Mouse (Mus musculus) embryo, embryonic 10.5 days (tissue): Measurements from ENCODE around the gene Snca.

Source experiments
- DNase-seq: peaks from one replicate; pipeline ENCODE4 v3.0.0-alpha.2; 2015; ENCODE audit warnings: low spot score

Snca gene

GRCm38 (mm10) chr6:60829282-60829891 lies at the start of gene Snca:
Gene Snca, minus strand, starts transcription at chr6:60829855.
- peak; percentile 61 for DNase-seq

- peak; percentile 12 for DNase-seq
These were observed 40.5 kb upstream of the Snca start for GRCm38 (mm10) chr6:60870126-60870525.

- no peak for DNase-seq
These were observed 26.9 kb upstream of the Snca start for GRCm38 (mm10) chr6:60856599-60856998.

GRCm38 (mm10) chr6:60851690-60852089 lies 22.0 kb upstream of the Snca start:
- no peak for DNase-seq

- peak; percentile 78 for DNase-seq
These were observed 1.0 kb downstream of the Snca start for GRCm38 (mm10) chr6:60828429-60829264.

GRCm38 (mm10) chr6:60828047-60828428 lies 1.6 kb downstream of the Snca start:
- no peak for DNase-seq

GRCm38 (mm10) chr6:60827290-60827689 lies 2.4 kb downstream of the Snca start:
- DNase-seq, result no peak

- no peak for DNase-seq
These were observed 10.4 kb downstream of the Snca start for GRCm38 (mm10) chr6:60819272-60819671.

- DNase-seq, result no peak
These were observed 16.1 kb downstream of the Snca start for GRCm38 (mm10) chr6:60813516-60813915.

GRCm38 (mm10) chr6:60798266-60798665 lies 31.4 kb downstream of the Snca start:
- no peak for DNase-seq

- DNase-seq, result no peak
These were observed 35.8 kb downstream of the Snca start for GRCm38 (mm10) chr6:60793659-60794365.

GRCm38 (mm10) chr6:60786955-60787354 lies 42.7 kb downstream of the Snca start:
- DNase-seq, result no peak

- no peak for DNase-seq
These were observed 57.8 kb downstream of the Snca start for GRCm38 (mm10) chr6:60771899-60772298.

- DNase-seq, result no peak
These were observed 64.0 kb downstream of the Snca start for GRCm38 (mm10) chr6:60765696-60766095.

GRCm38 (mm10) chr6:60762864-60763263 lies 66.8 kb downstream of the Snca start:
- no peak for DNase-seq

- no peak for DNase-seq
These were observed 67.9 kb downstream of the Snca start for GRCm38 (mm10) chr6:60761710-60762109.

GRCm38 (mm10) chr6:60754975-60755374 lies 74.7 kb downstream of the Snca start:
- no peak for DNase-seq

- no peak for DNase-seq
These were observed 83.7 kb downstream of the Snca start for GRCm38 (mm10) chr6:60745965-60746364.

- no peak for DNase-seq
These were observed 88.1 kb downstream of the Snca start for GRCm38 (mm10) chr6:60741427-60742071.

- DNase-seq, result no peak
These were observed 89.9 kb downstream of the Snca start for GRCm38 (mm10) chr6:60739776-60740175.

GRCm38 (mm10) chr6:60731164-60731563 lies 98.5 kb downstream of the Snca start:
- no peak for DNase-seq

GRCm38 (mm10) chr6:60724110-60724829 lies 105.4 kb downstream of the Snca start:
- no peak for DNase-seq
